Mouse (Mus musculus): ENCODE data around the gene Edrf1.
A peak's percentile ranks its signal among the peaks of the same experiment; 100 is the strongest.

Gene Edrf1

GRCm38 (mm10) chr7:133637361-133638305 lies at the start of gene Edrf1:
TSS of gene Edrf1 (plus strand) at chr7:133637543.
- DNase-seq (ENCODE audit: low read depth, low spot score), result peak; percentile 98

GRCm38 (mm10) chr7:133591750-133592149 lies 45.6 kb upstream of the Edrf1 start:
- no peak for DNase-seq (ENCODE audit: low read depth, low spot score)

- DNase-seq (ENCODE audit: low read depth, low spot score), result no peak
These were observed 36.8 kb upstream of the Edrf1 start for GRCm38 (mm10) chr7:133600558-133600957.

DNA sequence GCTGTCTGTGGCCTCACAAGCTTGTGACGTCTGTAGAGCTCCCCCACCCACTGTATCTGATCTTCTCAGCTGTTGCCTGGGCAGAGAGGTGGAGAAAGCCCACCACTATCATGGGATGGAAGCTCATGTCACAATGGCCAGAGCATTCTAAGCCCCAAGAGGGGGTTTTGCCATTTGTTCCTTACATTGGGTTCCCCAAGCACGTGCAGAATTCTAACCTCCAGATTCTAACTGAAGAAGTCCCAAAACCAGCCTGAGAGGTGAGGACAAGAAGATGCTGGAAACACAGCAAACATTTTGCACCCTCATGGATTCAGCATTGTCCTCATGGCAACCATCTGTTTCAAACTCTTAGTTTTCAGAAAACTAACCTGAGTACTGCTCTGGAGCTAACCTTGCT lies 35.3 kb upstream of the Edrf1 start, which contains the start of gene Tex36:
TSS of gene Tex36 (minus strand) at position 101 of the 400 bp plus-strand sequence.
- DNase-seq (ENCODE audit: low read depth, low spot score), result no peak

DNA sequence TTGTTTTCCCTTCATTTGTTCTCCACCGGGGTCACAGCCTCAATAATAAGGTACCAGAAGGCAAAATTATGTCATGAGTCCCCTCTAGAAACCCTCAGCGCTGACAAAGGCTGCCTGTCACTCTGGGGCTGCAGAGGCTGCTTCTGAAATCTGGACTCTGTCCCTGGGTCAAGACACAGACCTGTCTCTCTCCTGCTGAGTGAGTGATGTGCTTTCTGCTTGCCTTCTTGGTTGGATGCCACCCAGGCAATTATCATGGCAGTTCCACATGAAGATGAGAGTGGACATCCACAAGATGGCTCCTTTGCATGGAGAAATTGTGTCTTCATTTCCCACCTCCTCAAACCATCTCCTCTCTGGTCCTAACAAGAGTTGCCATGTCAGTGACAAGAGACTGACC lies 34.2 kb upstream of the Edrf1 start:
- DNase-seq (ENCODE audit: low read depth, low spot score), result no peak

GRCm38 (mm10) chr7:133604427-133605081 lies 32.8 kb upstream of the Edrf1 start:
- no peak for DNase-seq (ENCODE audit: low read depth, low spot score)

- DNase-seq (ENCODE audit: low read depth, low spot score), result no peak
These were observed 30.0 kb upstream of the Edrf1 start for GRCm38 (mm10) chr7:133607331-133607730.

- DNase-seq (ENCODE audit: low read depth, low spot score), result no peak
These were observed 29.3 kb upstream of the Edrf1 start for GRCm38 (mm10) chr7:133607883-133608575.

DNA sequence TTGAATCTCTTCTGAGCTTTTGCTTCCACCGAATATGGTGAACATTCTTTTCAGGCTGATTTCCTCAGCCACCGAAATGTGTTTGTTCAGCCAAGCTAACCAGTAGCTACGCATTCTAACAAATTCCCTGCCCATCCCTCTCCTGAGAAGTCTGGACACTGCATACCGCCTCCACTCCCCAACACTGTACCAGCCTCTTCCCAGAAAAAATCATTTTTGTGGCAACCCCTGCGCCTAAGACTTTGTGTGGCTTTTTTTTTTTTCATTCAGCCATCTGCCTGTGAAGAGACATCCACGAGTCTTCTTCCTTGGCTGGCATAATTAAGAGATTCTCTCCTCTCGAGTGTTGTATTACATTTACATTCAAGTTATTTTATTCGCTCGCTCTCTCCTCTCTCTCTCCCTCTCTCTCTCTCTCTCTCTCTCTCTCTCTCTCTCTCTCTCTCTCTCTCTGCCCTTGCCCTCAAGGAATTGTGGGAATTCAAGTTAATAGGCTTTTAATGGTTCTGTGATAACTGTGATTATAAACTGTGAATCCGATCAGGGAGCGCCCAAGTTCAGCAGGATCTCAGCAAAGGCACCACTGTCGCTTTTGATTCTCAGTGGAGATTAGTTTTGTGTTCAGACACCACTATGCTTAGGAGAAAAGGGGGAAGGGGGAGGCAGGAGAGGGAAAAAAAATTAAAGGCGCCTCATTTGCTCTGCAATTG lies 28.6 kb upstream of the Edrf1 start:
- no peak for DNase-seq (ENCODE audit: low read depth, low spot score)

DNA sequence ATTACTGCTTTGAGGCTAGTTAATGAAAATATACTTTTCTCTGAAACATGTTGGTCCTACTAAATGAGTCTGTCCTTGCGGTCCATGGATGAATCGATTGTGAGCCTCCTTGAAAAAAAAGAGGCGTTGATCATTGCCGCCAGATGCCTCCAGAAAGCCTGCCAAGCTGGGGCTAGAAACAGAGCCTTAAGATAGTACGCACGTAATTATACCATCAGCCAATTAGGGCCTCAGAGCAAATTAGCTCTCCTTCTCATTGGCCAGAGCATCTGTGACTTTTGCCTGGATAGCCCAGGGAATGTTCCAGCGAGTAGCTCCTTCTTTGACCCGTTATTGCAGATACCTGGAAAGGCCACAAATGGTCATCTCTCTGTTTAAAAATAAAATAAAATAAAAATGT lies 27.8 kb upstream of the Edrf1 start:
- DNase-seq (ENCODE audit: low read depth, low spot score), result no peak

- no peak for DNase-seq (ENCODE audit: low read depth, low spot score)
These were observed 24.4 kb upstream of the Edrf1 start for GRCm38 (mm10) chr7:133612981-133613380.

DNA sequence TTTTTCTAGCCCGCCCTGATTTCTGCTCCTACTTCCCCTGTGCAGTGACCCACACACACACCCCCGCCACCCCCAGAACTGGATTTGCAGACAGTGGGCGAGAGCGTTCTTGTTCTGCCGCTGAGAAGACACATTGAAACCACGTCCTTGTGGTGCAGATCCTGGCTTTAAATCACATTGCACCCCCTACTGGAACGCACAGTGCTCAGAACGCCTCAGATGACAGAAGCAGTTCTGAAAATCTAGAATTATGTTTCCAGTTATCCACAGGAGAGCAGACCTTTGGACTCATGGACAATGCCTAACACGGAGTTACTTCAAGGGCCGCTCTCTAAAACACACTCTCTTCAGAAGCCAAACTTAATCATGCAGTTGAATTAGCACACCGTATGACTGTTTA lies 16.6 kb upstream of the Edrf1 start:
- no peak for DNase-seq (ENCODE audit: low read depth, low spot score)

- no peak for DNase-seq (ENCODE audit: low read depth, low spot score)
These were observed 14.1 kb upstream of the Edrf1 start for GRCm38 (mm10) chr7:133623226-133623625.

GRCm38 (mm10) chr7:133627184-133627936 lies 10.0 kb upstream of the Edrf1 start:
- no peak for DNase-seq (ENCODE audit: low read depth, low spot score)

- no peak for DNase-seq (ENCODE audit: low read depth, low spot score)
These were observed 6.5 kb upstream of the Edrf1 start for GRCm38 (mm10) chr7:133630821-133631220.

GRCm38 (mm10) chr7:133632476-133632875 lies 4.9 kb upstream of the Edrf1 start:
- peak; percentile 24 for DNase-seq (ENCODE audit: low read depth, low spot score)

- no peak for DNase-seq (ENCODE audit: low read depth, low spot score)
These were observed 2.3 kb upstream of the Edrf1 start for GRCm38 (mm10) chr7:133634932-133635650.

DNA sequence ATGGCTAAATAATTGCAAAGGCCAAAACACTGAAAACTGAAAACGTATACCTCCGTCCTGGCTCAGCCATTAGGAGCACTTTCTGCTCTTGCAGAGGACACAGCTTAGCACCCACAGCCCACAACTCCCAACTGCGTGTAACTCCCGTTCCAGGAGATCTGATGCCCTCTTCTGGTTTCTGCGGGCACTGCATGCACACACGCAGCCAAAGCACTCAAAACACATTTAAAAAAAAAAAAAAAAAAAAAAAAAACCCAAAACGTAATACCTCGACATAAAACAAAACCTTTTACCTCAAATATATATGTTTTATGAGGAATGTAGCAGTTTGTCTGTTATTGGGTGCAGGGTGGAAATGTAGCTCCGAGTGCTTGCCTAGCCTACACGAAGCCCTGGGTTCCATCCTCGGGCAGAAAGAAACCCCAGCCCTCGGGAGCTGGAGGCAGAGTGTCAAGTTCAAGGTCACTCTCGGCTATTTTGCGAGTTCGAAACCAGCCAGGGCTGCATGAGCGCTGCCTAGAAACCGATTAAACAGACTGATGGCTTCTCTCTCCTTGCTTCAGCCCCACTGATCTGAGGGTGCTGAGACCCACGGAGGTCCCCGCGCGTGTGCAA lies 498 bp upstream of the Edrf1 start:
- DNase-seq (ENCODE audit: low read depth, low spot score), result peak; percentile 66

- DNase-seq (ENCODE audit: low read depth, low spot score), result peak; percentile 6
These were observed 963 bp downstream of the Edrf1 start for GRCm38 (mm10) chr7:133638306-133638705.

- DNase-seq (ENCODE audit: low read depth, low spot score), result no peak
These were observed 1.5 kb downstream of the Edrf1 start for GRCm38 (mm10) chr7:133638821-133639220.

Measured in c-Kit-negative CD71-positive TER-119-positive erythroid progenitor cells, embryonic 14.5 days (primary cell).